Mouse (Mus musculus) ES-E14 (cell line): ENCODE results near the gene D3Ertd254e.

Source experiments
- MAFK ChIP-seq: IDR thresholded peaks from 2 replicates; pipeline ENCODE4 v1.6.1; 2014; ENCODE audit warnings: mild to moderate bottlenecking, low read depth, low read length, inconsistent platforms; ENCODE audit not compliant: insufficient read depth
- ZC3H11A ChIP-seq: IDR thresholded peaks from 2 replicates; pipeline ENCODE4 v1.6.1; 2012; ENCODE audit warnings: low read depth, mild to moderate bottlenecking, inconsistent platforms, low read length, borderline replicate concordance

- TF ChIP-seq MAFK, result no peak
- TF ChIP-seq ZC3H11A, result no peak
These were observed 34.7 kb upstream of the D3Ertd254e start for GRCm38 (mm10) chr3:36116076-36116475.
